Mouse (Mus musculus) central nervous system, embryonic 11.5 days (tissue): ENCODE measurements around the gene Fnbp4. TPM values are rescaled to one million over a fixed set of nuclear protein-coding genes. Genes with fewer than 3 reads are reported as not detected.

Experiments
- polyA plus RNA-seq: library from polyadenylated mRNA; depleted of rRNA; stranded (reverse); fragments of >200 nt; gene quantifications from 2 replicates; pipeline ENCODE4 v1.2.3, GENCODE M21; 2012; rRNA removed

Fnbp4 gene
- 108 and 130 TPM in 2 replicates for polyA plus RNA-seq

GRCm38 (mm10) chr2:90745053-90745678, at the start of gene Fnbp4:
Gene Fnbp4 (plus strand): TSS chr2:90745370.

GRCm38 (mm10) chr2:90782458-90782857, 37.3 kb downstream of the Fnbp4 start, which contains the start of gene Agbl2:
Gene Agbl2 (plus strand): TSS chr2:90782727.

Other genes starting within 250 kb of the Fnbp4 start
- gene Ptprj, start 164.7 kb upstream of the Fnbp4 start, polyA plus RNA-seq, result 3.9 and 5.0 TPM in 2 replicates
- gene Nup160, start 68.2 kb upstream of the Fnbp4 start, polyA plus RNA-seq, result 25.4 and 46.2 TPM in 2 replicates
- gene Agbl2, start 37.4 kb downstream of the Fnbp4 start, polyA plus RNA-seq, result 0.44 and 1.0 TPM in 2 replicates
- 166 and 184 TPM in 2 replicates for gene Mtch2, start 101.8 kb downstream of the Fnbp4 start, polyA plus RNA-seq
- gene C1qtnf4, start 140.5 kb downstream of the Fnbp4 start, polyA plus RNA-seq, result 12.7 and 16.8 TPM in 2 replicates
- gene Kbtbd4, start 159.4 kb downstream of the Fnbp4 start, polyA plus RNA-seq, result 27.0 and 36.5 TPM in 2 replicates
- 142 and 152 TPM in 2 replicates for gene Ndufs3, start 159.5 kb downstream of the Fnbp4 start, polyA plus RNA-seq
- 123 and 128 TPM in 2 replicates for gene Celf1, start 195.0 kb downstream of the Fnbp4 start, polyA plus RNA-seq